ENCODE assay signal across 10 mouse cellular contexts in genomic region chr4:124657781-124658180, GRCm38 (mm10). TPM values are rescaled to one million over a fixed set of nuclear protein-coding genes. Genes with fewer than 3 reads are reported as not detected.
DNase-seq lines count a peak whose midpoint lies in the region; ATAC-seq and TF ChIP-seq lines count a peak whose summit lies in the region.
"Had no signal": no experiment of that assay in that cellular context is flagged by ENCODE, and none has a peak within 500 bp of the region (broad histone marks: within the 10 kb centered on the region; RNA-seq: fewer than 3 reads in every experiment).

No protein-coding gene starts in this region.

- peak overlapping the region; percentile 59 for H3K9ac ChIP-seq in forebrain, postnatal 0 days
- no peak overlapping the region for H3K9ac ChIP-seq in liver, embryonic 16.5 days (ENCODE audit: low read depth, low read length)

- H3K4me1 ChIP-seq in kidney, adult 2 months (ENCODE audit: control insufficient read depth, insufficient read depth, low read length), result peaks cover 3% of the 10 kb centered on the region; the same call in 1 of the 2 replicates
- peaks cover 3% of the 10 kb centered on the region; the same call in 1 of the 2 replicates for H3K4me1 ChIP-seq in forebrain, postnatal 0 days (ENCODE audit: insufficient read depth)
- peaks cover 13% of the 10 kb centered on the region for H3K4me1 ChIP-seq in liver, embryonic 16.5 days (ENCODE audit: control insufficient read depth, low read depth, low read length)

- peak overlapping the region; percentile 43 for H3K4me3 ChIP-seq in kidney, adult 2 months (ENCODE audit: insufficient read depth, low read depth, low read length)
- peak overlapping the region; percentile 48 for H3K4me3 ChIP-seq in forebrain, postnatal 0 days (ENCODE audit: low read depth, low read length)
- H3K4me3 ChIP-seq in liver, embryonic 16.5 days (ENCODE audit: low read depth, low read length), result peak overlapping the region; percentile 53

- DNase-seq in kidney, adult 2 months, result no peak
- DNase-seq in kidney, adult 11 months, result no peak
- peak; percentile 31 for DNase-seq in ZHBTc4 (ENCODE audit: low read depth, low spot score)
- DNase-seq in forebrain, postnatal 0 days, result no peak
- no peak for DNase-seq in urinary bladder, postnatal 10 days (ENCODE audit: low spot score)
- DNase-seq in left cerebral cortex, adult 9 months (ENCODE audit: low spot score in 2 of 2), result no peak

- WGBS in kidney, adult 2 months, result under 1% methylated on average over 54 of the region's 61 CpGs
- 4% methylated on average over 52 of the region's 61 CpGs for WGBS in forebrain, postnatal 0 days
- WGBS in liver, embryonic 16.5 days (ENCODE audit: insufficient replicate concordance), result 1% methylated on average over 44 of the region's 61 CpGs

- H3K27me3 ChIP-seq in kidney, adult 2 months (replicated peaks; ENCODE audit: control insufficient read depth, insufficient read depth, low read length), result peaks cover 19% of the 10 kb centered on the region
- H3K27me3 ChIP-seq in forebrain, postnatal 0 days (ENCODE audit: insufficient read depth, low read length), result peaks cover 23% of the 10 kb centered on the region
- peaks cover 98% of the 10 kb centered on the region for H3K27me3 ChIP-seq in liver, embryonic 16.5 days (ENCODE audit: control insufficient read depth, insufficient read depth, low read depth, low read length)

- no peaks in the 10 kb centered on the region for H3K9me3 ChIP-seq in forebrain, postnatal 0 days (ENCODE audit: low read length)
- H3K9me3 ChIP-seq in liver, embryonic 16.5 days (replicated peaks; ENCODE audit: control insufficient read depth, low read length), result no peaks in the 10 kb centered on the region

- no peaks in the 10 kb centered on the region for H3K36me3 ChIP-seq in kidney, adult 2 months (ENCODE audit: control insufficient read depth, insufficient read depth, low read length)
- H3K36me3 ChIP-seq in forebrain, postnatal 0 days (ENCODE audit: insufficient read depth), result no peaks in the 10 kb centered on the region
- H3K36me3 ChIP-seq in liver, embryonic 16.5 days (ENCODE audit: control insufficient read depth, insufficient read depth), result no peaks in the 10 kb centered on the region

- no peak overlapping the region for H3K27ac ChIP-seq in kidney, adult 2 months (ENCODE audit: insufficient read depth, low read depth, low read length)
- peak overlapping the region; percentile 78 for H3K27ac ChIP-seq in forebrain, postnatal 0 days (ENCODE audit: low read depth, low read length)
- no peak overlapping the region for H3K27ac ChIP-seq in liver, embryonic 16.5 days (ENCODE audit: low read length)
- H3K27ac ChIP-seq: macrophage had no signal

- H3K4me2 ChIP-seq in forebrain, postnatal 0 days (ENCODE audit: low read depth), result peak overlapping the region; percentile 81
- peak overlapping the region; percentile 66 for H3K4me2 ChIP-seq in liver, embryonic 16.5 days (ENCODE audit: low read depth, low read length)

- peak; percentile 2; the same call in 1 of the 2 replicates for ATAC-seq in forebrain, postnatal 0 days
- ATAC-seq in liver, embryonic 16.5 days (ENCODE audit: low read depth), result peak; percentile 20; the same call in 1 of the 2 replicates
- no peak for ATAC-seq in megakaryocyte progenitor cell, adult 5-6 weeks (replicated peaks; ENCODE audit: poor library complexity)

- TF ChIP-seq POLR2A in kidney, adult 2 months (IDR thresholded peaks at IDR 0.05; ENCODE audit: low read depth, low read length), result no peak

- TF ChIP-seq CTCF in kidney, adult 2 months (conservative IDR thresholded peaks at IDR 0.05; ENCODE audit: insufficient read depth, insufficient read length, low read depth, low read length), result no peak
- no peak for TF ChIP-seq CTCF in forebrain, postnatal 0 days (IDR thresholded peaks at IDR 0.05; ENCODE audit: low read depth)

RNA-seq across cellular contexts. Expression of gene Pou3f1, which starts 1.2 kb away (rescaled TPM):
- polyA plus RNA-seq in kidney, adult 2 months (2012; rRNA removed), result 0.02 and 0.04 TPM in 2 replicates
- 19.7 and 30.5 TPM in 2 replicates for total RNA-seq in forebrain, postnatal 0 days (2014; rRNA removed)
- polyA plus RNA-seq in forebrain, postnatal 0 days (2015; fragmentation: Nextera tagmentation; extraction: Ambion mirVana), result 20.2 and 31.1 TPM in 2 replicates
- polyA plus RNA-seq in liver, embryonic 16.5 days (2015; fragmentation: Nextera tagmentation; extraction: Ambion mirVana), result not detected in 2 replicates
- total RNA-seq in megakaryocyte progenitor cell, adult 5-6 weeks (2015), result 0.05 TPM in 1 of 2 replicates, not detected in the other
- not detected in 2 replicates for total RNA-seq in megakaryocyte progenitor cell, adult 5-6 weeks (2017)
- total RNA-seq: adrenal gland, adult 18-20 months had no signal

RNA-seq across cellular contexts. Expression of gene Utp11, which starts 35.6 kb away (rescaled TPM):
- 6.4 and 7.9 TPM in 2 replicates for polyA plus RNA-seq in kidney, adult 2 months (2012; rRNA removed)
- total RNA-seq in forebrain, postnatal 0 days (2014; rRNA removed), result 14.2 and 16.2 TPM in 2 replicates
- 30.9 and 33.0 TPM in 2 replicates for polyA plus RNA-seq in forebrain, postnatal 0 days (2015; fragmentation: Nextera tagmentation; extraction: Ambion mirVana)
- polyA plus RNA-seq in liver, embryonic 16.5 days (2015; fragmentation: Nextera tagmentation; extraction: Ambion mirVana), result 19.9 and 22.7 TPM in 2 replicates
- 78.0 and 81.5 TPM in 2 replicates for total RNA-seq in megakaryocyte progenitor cell, adult 5-6 weeks (2015)
- total RNA-seq in megakaryocyte progenitor cell, adult 5-6 weeks (2017), result 70.8 and 93.1 TPM in 2 replicates

RNA-seq across cellular contexts. Expression of gene Fhl3, which starts 42.7 kb away (rescaled TPM):
- polyA plus RNA-seq in kidney, adult 2 months (2012; rRNA removed), result 8.5 and 10.8 TPM in 2 replicates
- total RNA-seq in forebrain, postnatal 0 days (2014; rRNA removed), result 2.5 and 3.0 TPM in 2 replicates
- polyA plus RNA-seq in forebrain, postnatal 0 days (2015; fragmentation: Nextera tagmentation; extraction: Ambion mirVana), result 1.4 and 2.0 TPM in 2 replicates
- polyA plus RNA-seq in liver, embryonic 16.5 days (2015; fragmentation: Nextera tagmentation; extraction: Ambion mirVana), result 2.5 TPM in 2 replicates
- 17.1 and 19.3 TPM in 2 replicates for total RNA-seq in megakaryocyte progenitor cell, adult 5-6 weeks (2015)
- 4.9 and 5.3 TPM in 2 replicates for total RNA-seq in megakaryocyte progenitor cell, adult 5-6 weeks (2017)

RNA-seq across cellular contexts. Expression of gene 3100002H09Rik, which starts 47.2 kb away (rescaled TPM):
- not detected in 2 replicates for polyA plus RNA-seq in kidney, adult 2 months (2012; rRNA removed)
- total RNA-seq in forebrain, postnatal 0 days (2014; rRNA removed), result 0.23 TPM in 1 of 2 replicates, not detected in the other
- polyA plus RNA-seq in forebrain, postnatal 0 days (2015; fragmentation: Nextera tagmentation; extraction: Ambion mirVana), result 0.18 TPM in 1 of 2 replicates, not detected in the other
- polyA plus RNA-seq in liver, embryonic 16.5 days (2015; fragmentation: Nextera tagmentation; extraction: Ambion mirVana), result not detected in 2 replicates
- not detected in 2 replicates for total RNA-seq in megakaryocyte progenitor cell, adult 5-6 weeks (2015)
- not detected in 2 replicates for total RNA-seq in megakaryocyte progenitor cell, adult 5-6 weeks (2017)
- total RNA-seq: adrenal gland, adult 18-20 months had no signal

RNA-seq across cellular contexts. Expression of gene Sf3a3, which starts 56.8 kb away (rescaled TPM):
- polyA plus RNA-seq in kidney, adult 2 months (2012; rRNA removed), result 11.1 and 14.5 TPM in 2 replicates
- 46.3 and 54.4 TPM in 2 replicates for total RNA-seq in forebrain, postnatal 0 days (2014; rRNA removed)
- polyA plus RNA-seq in forebrain, postnatal 0 days (2015; fragmentation: Nextera tagmentation; extraction: Ambion mirVana), result 68.3 and 84.1 TPM in 2 replicates
- 49.4 and 54.4 TPM in 2 replicates for polyA plus RNA-seq in liver, embryonic 16.5 days (2015; fragmentation: Nextera tagmentation; extraction: Ambion mirVana)
- total RNA-seq in megakaryocyte progenitor cell, adult 5-6 weeks (2015), result 98.5 and 113 TPM in 2 replicates
- total RNA-seq in megakaryocyte progenitor cell, adult 5-6 weeks (2017), result 158 and 175 TPM in 2 replicates

Comparison
In these comparisons a context has a peak if more than half of its experiments do, and no peak if none do; other contexts are left out.
1. RNA of gene Pou3f1, which starts 1.2 kb away (polyA plus RNA-seq): 20.2 to 31.1 TPM in forebrain, postnatal 0 days; 0.02 to 0.04 TPM in kidney, adult 2 months and not detected in liver, embryonic 16.5 days; every median in the first group is over 10 times any median in the second.
2. Peak in every context shown above with its lines, with median percentiles within 50 percentile points of each other: H3K4me3 ChIP-seq.